Mouse (Mus musculus): ENCODE measurements around the gene Gse1.

- no peak for TF ChIP-seq CTCF (IDR thresholded peaks at IDR 0.05)
- TF ChIP-seq POLR2A (IDR thresholded peaks at IDR 0.05; ENCODE audit: insufficient read depth, low read depth, low read length) = no peak
Measured at GRCm38 (mm10) chr8:120192118-120192517, 36.1 kb upstream of the Gse1 start.

Data from heart, adult 2 months (tissue).